Mouse (Mus musculus): Measurements from ENCODE around the gene Setd7. TPM values are rescaled to one million over a fixed set of nuclear protein-coding genes. Genes with fewer than 3 reads are reported as not detected.
"Not testable (repeated sequence)": the region's sequence is repeated elsewhere in the genome, so short reads cannot be mapped to it uniquely, and the experiment has no call there.

The Setd7 gene
- polyA plus RNA-seq, 1 experiment from 2014 or later = 4.7 TPM

DNA sequence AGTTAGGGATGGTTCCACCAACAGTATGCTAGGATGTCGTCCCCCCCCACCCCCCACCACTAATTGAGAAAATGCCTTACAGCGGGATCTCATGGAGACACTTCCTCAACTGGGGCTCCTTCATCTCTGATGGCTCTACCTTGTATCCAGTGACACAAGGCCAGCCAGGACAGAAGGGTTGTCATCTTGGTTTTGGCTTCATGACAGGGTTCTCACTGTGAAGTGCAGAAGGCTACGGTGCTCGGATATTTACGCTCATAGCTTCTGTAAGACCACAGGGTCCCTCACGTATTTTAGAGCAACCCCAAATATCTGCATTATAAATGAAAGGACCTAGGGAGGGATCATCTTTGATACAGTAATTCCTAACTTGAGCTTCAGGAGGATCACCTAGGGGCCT, 30.9 kb upstream of the Setd7 start:
- Histone ChIP-seq H3K36me3 (ENCODE audit: control insufficient read depth, insufficient read depth, low read length) (no peaks in the 10 kb centered on the region), H3K9me3 (ENCODE audit: control insufficient read depth, low read length) (no peaks in the 10 kb centered on the region), H3K4me1 (ENCODE audit: control insufficient read depth, insufficient read depth, low read length) (no peaks in the 10 kb centered on the region), H3K4me3 (ENCODE audit: low read depth, low read length) (no peak overlapping the region), H3K27ac (replicated peaks; ENCODE audit: low read depth, low read length) (no peak overlapping the region), H3K27me3 (ENCODE audit: control insufficient read depth, insufficient read depth, low read length) (no peaks in the 10 kb centered on the region), H3K4me2 (ENCODE audit: low read depth, severe bottlenecking) (no peak overlapping the region), H3K9ac (ENCODE audit: low read length) (no peak overlapping the region)
- WGBS = 93% methylated on average over 6 of the region's 6 CpGs
- ATAC-seq (ENCODE audit: insufficient number of reproducible peaks, low FRiP score, low TSS enrichment, low read depth) = no peak
- no peak for DNase-seq (ENCODE audit: low spot score)

DNA sequence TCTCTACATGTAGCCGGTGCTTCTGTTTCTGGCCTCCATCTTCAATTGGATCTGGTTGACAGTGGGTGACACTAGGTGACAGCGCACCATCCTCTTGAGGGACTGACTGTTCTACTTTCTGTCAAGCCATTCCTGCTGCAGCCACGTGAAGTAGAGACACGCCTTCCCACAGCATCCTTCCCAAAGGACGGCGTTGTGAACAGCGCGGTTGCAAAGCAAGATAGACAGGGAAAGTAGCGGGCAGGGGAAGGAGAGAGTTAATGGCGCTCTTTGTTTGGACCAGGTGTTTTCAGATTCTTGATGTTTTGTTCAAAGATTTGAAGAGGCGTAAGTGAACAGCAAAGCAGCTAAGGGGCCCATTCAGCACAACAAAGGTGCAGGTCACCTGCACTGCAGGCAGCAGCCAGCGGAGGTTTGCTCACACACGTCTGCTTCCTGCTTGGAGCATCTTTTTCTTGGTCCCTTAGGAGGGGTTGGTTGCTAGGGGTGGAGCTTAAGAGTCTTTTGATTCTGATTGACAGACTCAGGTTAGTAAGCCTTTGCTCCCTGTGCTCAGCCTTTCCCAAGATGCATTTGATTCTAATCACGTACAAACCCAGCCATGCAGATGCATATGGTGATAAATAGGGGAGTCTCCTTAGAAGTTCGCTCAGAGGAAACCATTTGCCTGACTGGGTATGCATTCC, 29.7 kb upstream of the Setd7 start:
- no peak for ATAC-seq (ENCODE audit: insufficient number of reproducible peaks, low FRiP score, low TSS enrichment, low read depth)

DNA sequence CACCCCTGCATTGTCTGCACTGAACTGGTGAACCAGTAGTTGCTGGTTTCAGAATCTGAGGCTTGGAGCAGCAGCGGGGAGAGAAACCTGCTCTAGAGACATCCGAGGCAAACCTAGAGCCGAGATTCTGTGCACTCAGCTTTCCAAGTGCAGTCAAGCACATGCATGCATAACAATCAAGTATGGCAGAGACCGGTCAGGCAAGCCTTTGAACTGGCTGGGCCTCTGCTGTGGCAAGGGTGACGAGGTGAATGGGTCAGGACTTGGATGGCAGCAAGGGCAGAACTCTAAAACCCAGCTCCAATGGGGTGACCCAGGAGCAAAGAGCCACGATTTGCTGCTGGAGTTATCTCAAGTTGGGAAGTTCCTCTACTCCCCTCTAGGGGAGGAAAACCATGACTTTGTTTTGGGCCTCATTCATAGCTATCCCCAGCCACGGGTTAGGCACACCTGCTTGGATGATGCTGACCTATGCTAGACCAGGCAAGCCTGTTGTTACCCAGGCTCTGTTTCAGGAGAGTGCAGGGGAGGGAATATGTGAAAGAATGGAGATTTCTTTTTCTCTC, 27.1 kb upstream of the Setd7 start:
- Histone ChIP-seq H3K36me3 (ENCODE audit: control insufficient read depth, insufficient read depth, low read length) (no peaks in the 10 kb centered on the region), H3K9me3 (ENCODE audit: control insufficient read depth, low read length) (no peaks in the 10 kb centered on the region), H3K4me3 (ENCODE audit: low read depth, low read length) (no peak overlapping the region), H3K4me2 (ENCODE audit: low read depth, severe bottlenecking) (no peak overlapping the region), H3K27ac (replicated peaks; ENCODE audit: low read depth, low read length) (no peak overlapping the region), H3K4me1 (ENCODE audit: control insufficient read depth, insufficient read depth, low read length) (no peaks in the 10 kb centered on the region), H3K27me3 (ENCODE audit: control insufficient read depth, insufficient read depth, low read length) (no peaks in the 10 kb centered on the region), H3K9ac (ENCODE audit: low read length) (no peak overlapping the region)
- ATAC-seq (ENCODE audit: insufficient number of reproducible peaks, low FRiP score, low TSS enrichment, low read depth) = no peak
- WGBS = 65% methylated on average over 7 of the region's 7 CpGs
- DNase-seq (ENCODE audit: low spot score) = no peak

More for the DNA sequence above, 29.7 kb upstream of the Setd7 start:
- WGBS = 45% methylated on average over 15 of the region's 15 CpGs
- Histone ChIP-seq H3K36me3 (ENCODE audit: control insufficient read depth, insufficient read depth, low read length) (no peaks in the 10 kb centered on the region), H3K9me3 (ENCODE audit: control insufficient read depth, low read length) (no peaks in the 10 kb centered on the region), H3K27me3 (ENCODE audit: control insufficient read depth, insufficient read depth, low read length) (no peaks in the 10 kb centered on the region), H3K27ac (replicated peaks; ENCODE audit: low read depth, low read length) (no peak overlapping the region), H3K4me1 (ENCODE audit: control insufficient read depth, insufficient read depth, low read length) (no peaks in the 10 kb centered on the region), H3K9ac (ENCODE audit: low read length) (no peak overlapping the region), H3K4me3 (ENCODE audit: low read depth, low read length) (no peak overlapping the region), H3K4me2 (ENCODE audit: low read depth, severe bottlenecking) (no peak overlapping the region)
- DNase-seq (ENCODE audit: low spot score) = no peak

DNA sequence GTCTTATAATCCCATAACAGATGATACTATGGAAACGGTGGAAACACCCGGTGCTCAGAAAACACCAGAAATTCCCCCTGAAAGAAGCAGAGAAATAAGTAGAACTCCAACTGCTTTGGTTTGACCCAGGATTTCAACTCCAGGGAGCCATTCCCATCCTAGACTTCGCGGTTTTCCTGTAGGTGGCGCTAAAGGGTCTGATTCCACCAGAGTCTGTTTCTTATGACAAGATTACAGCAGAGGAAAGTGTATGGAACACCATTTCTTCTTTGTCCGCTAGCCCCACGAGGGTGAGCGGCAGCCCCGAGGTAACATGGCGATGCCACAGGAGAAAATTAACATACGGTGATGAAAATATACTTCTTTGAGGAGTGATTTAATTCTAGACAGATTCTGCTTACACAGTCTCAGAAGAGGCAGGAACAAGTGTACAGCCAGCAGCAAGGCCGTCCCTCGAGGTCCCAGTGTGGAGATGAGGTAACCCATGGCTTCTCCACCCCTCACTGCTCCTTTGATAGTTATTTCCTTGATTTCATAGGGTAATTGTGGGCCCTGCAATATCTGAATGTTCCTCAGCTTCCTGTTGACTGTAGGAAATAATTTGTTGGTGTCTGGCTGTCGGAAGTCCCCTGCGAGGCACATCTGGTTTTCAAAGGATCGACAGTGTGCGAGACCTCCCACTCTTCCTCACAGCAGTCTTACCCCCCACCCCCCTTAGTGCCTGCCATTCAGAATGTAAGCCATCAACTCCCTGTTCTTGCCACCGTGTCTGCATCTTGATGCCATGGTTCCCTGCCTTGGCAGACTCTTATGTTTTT, 23.1 kb upstream of the Setd7 start:
- DNase-seq (ENCODE audit: low spot score) (peak; percentile 88), ATAC-seq (ENCODE audit: insufficient number of reproducible peaks, low FRiP score, low TSS enrichment, low read depth) (peak; percentile 73; the same call in 1 of the 2 replicates)
- no peak overlapping the region for H3K27ac ChIP-seq (replicated peaks; ENCODE audit: low read depth, low read length)
- no peaks in the 10 kb centered on the region for H3K4me1 ChIP-seq (ENCODE audit: control insufficient read depth, insufficient read depth, low read length)
- WGBS = 23% methylated on average over 18 of the region's 18 CpGs
- H3K4me3 ChIP-seq (ENCODE audit: low read depth, low read length) = no peak overlapping the region
- H3K9me3 ChIP-seq (ENCODE audit: control insufficient read depth, low read length) = no peaks in the 10 kb centered on the region
- no peaks in the 10 kb centered on the region for H3K36me3 ChIP-seq (ENCODE audit: control insufficient read depth, insufficient read depth, low read length)
- no peaks in the 10 kb centered on the region for H3K27me3 ChIP-seq (ENCODE audit: control insufficient read depth, insufficient read depth, low read length)
- 0 out of 2 replicates have a peak overlapping the region, but pooled peaks have one; percentile 18 for H3K9ac ChIP-seq (ENCODE audit: low read length)
- H3K4me2 ChIP-seq (ENCODE audit: low read depth, severe bottlenecking) = no peak overlapping the region

DNA sequence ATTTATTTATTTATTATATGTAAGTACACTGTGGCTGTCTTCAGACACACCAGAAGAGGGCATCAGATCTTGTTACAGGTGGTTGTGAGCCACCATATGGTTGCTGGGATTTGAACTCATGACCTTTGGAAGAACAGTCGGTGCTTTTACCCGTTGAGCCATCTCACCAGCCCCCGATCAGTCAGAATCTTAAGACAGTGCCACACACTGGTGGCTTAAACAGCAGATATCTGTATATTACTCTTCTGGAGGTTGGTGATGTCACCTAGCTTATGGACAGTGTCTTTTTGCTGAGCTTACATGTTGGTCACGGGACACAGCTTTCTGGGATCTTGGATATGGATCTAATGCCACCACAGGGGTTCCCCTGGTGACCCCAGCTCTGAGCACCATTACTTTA, 18.6 kb upstream of the Setd7 start:
- not testable (repeated sequence) for H3K27ac ChIP-seq (replicated peaks; ENCODE audit: low read depth, low read length); H3K36me3 ChIP-seq (ENCODE audit: control insufficient read depth, insufficient read depth, low read length); H3K9ac ChIP-seq (ENCODE audit: low read length); DNase-seq (ENCODE audit: low spot score); H3K4me1 ChIP-seq (ENCODE audit: control insufficient read depth, insufficient read depth, low read length); H3K9me3 ChIP-seq (ENCODE audit: control insufficient read depth, low read length); H3K4me3 ChIP-seq (ENCODE audit: low read depth, low read length); H3K27me3 ChIP-seq (ENCODE audit: control insufficient read depth, insufficient read depth, low read length); ATAC-seq (ENCODE audit: insufficient number of reproducible peaks, low FRiP score, low TSS enrichment, low read depth); H3K4me2 ChIP-seq (ENCODE audit: low read depth, severe bottlenecking)
- 68% methylated on average over 4 of the region's 4 CpGs for WGBS

DNA sequence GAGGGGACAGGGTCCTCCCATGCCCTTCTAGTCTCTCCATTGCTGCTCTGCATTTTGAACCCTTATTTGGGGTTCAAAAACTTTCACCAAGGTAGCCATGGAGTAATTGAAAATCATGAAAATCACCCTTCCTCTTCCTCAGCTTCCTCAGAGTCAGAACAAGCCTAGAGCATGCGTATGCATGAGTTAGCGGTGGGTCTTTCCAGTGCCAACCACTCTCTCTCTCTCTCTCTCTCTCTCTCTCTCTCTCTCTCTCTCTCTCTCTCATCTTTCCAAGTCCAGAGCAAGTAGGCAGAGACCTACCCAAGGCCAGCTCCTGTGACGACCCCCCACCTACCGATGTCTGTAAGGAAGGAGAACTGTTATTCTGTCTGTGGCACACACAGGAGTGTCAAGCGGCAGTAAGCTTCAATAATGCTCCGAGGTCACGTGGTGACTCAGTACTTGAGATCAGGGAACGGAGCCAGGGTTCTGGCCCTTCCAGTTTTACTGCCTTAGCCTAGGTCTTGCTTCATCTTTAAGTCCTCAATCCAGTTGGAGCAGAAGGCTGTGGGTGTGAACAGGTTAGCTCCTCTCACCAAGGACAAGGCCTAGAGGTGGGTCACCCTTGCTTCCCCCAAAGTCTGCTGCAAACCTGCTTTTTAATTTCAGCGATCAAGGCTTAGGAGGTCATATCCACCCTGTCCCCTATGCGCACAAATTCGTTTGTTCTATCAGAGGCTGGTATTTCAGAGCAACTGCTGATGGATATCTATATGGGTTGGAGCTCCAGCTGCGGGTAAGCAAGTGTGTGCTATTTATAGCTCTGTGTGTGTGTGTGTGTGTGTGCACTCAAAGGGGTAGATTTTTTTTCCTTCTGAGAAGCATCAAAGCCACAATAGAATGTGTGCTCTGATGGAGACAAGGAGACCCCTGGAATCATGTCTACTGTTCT, 17.4 kb upstream of the Setd7 start:
- Histone ChIP-seq H3K9ac (ENCODE audit: low read length) (no peak overlapping the region), H3K4me1 (ENCODE audit: control insufficient read depth, insufficient read depth, low read length) (no peaks in the 10 kb centered on the region), H3K4me3 (ENCODE audit: low read depth, low read length) (no peak overlapping the region), H3K27ac (replicated peaks; ENCODE audit: low read depth, low read length) (no peak overlapping the region), H3K4me2 (ENCODE audit: low read depth, severe bottlenecking) (no peak overlapping the region), H3K9me3 (ENCODE audit: control insufficient read depth, low read length) (no peaks in the 10 kb centered on the region), H3K27me3 (ENCODE audit: control insufficient read depth, insufficient read depth, low read length) (no peaks in the 10 kb centered on the region), H3K36me3 (ENCODE audit: control insufficient read depth, insufficient read depth, low read length) (no peaks in the 10 kb centered on the region)
- no peak for DNase-seq (ENCODE audit: low spot score)
- WGBS = 84% methylated on average over 12 of the region's 12 CpGs
- ATAC-seq (ENCODE audit: insufficient number of reproducible peaks, low FRiP score, low TSS enrichment, low read depth) = no peak

DNA sequence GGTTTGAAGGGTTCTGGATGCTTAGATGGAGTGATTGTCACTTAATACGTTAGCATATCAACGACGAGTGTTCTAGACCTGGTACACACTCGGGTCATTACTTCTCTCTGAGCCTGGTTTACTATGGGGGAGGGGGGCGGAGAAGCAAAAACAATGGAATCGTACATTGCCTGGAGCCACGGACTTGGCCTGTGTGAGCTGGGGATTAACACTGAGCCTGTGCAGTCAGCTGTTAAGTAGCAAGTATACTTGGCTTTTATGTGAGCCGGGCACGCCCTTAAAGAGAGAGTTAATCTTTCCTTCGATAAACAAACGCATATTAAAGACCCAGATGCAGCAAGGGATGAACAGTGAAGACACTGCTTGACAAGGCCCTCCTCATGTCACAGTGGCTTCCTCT, 16.7 kb upstream of the Setd7 start:
- no peak overlapping the region for H3K4me3 ChIP-seq (ENCODE audit: low read depth, low read length)
- H3K9ac ChIP-seq (ENCODE audit: low read length) = no peak overlapping the region
- no peaks in the 10 kb centered on the region for H3K9me3 ChIP-seq (ENCODE audit: control insufficient read depth, low read length)
- WGBS = 75% methylated on average over 11 of the region's 11 CpGs
- H3K36me3 ChIP-seq (ENCODE audit: control insufficient read depth, insufficient read depth, low read length) = no peaks in the 10 kb centered on the region
- DNase-seq (ENCODE audit: low spot score) (no peak), ATAC-seq (ENCODE audit: insufficient number of reproducible peaks, low FRiP score, low TSS enrichment, low read depth) (no peak)
- H3K4me2 ChIP-seq (ENCODE audit: low read depth, severe bottlenecking) = no peak overlapping the region
- no peak overlapping the region for H3K27ac ChIP-seq (replicated peaks; ENCODE audit: low read depth, low read length)
- H3K27me3 ChIP-seq (ENCODE audit: control insufficient read depth, insufficient read depth, low read length) = no peaks in the 10 kb centered on the region
- no peaks in the 10 kb centered on the region for H3K4me1 ChIP-seq (ENCODE audit: control insufficient read depth, insufficient read depth, low read length)

DNA sequence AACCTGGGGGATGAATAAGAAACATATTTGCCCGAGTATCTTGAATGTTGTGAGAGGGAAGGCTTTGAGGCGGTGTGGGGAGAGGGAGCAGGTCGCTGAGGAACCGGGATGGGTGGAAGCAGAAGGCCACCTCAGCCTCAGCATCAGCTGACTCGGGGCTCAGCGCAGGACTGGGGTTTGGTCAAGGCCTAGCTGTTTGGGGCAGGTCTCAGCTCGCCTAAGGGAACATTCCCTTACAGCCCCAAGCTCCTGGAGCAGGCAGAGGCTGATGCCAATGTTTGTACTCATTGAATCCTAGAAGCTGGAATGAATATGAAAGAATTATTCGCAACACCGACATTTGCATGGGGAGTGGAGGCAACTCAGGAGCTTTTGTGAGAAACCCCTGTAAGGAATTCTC, 13.2 kb upstream of the Setd7 start:
- Histone ChIP-seq H3K4me3 (ENCODE audit: low read depth, low read length) (no peak overlapping the region), H3K9me3 (ENCODE audit: control insufficient read depth, low read length) (no peaks in the 10 kb centered on the region), H3K9ac (ENCODE audit: low read length) (no peak overlapping the region), H3K4me2 (ENCODE audit: low read depth, severe bottlenecking) (no peak overlapping the region), H3K4me1 (ENCODE audit: control insufficient read depth, insufficient read depth, low read length) (no peaks in the 10 kb centered on the region), H3K27ac (replicated peaks; ENCODE audit: low read depth, low read length) (no peak overlapping the region), H3K27me3 (ENCODE audit: control insufficient read depth, insufficient read depth, low read length) (no peaks in the 10 kb centered on the region), H3K36me3 (ENCODE audit: control insufficient read depth, insufficient read depth, low read length) (no peaks in the 10 kb centered on the region)
- WGBS = 76% methylated on average over 9 of the region's 9 CpGs
- no peak for ATAC-seq (ENCODE audit: insufficient number of reproducible peaks, low FRiP score, low TSS enrichment, low read depth)
- DNase-seq (ENCODE audit: low spot score) = no peak

Measured in limb, embryonic 11.5 days (tissue).